Mouse (Mus musculus): ENCODE results near the gene Pak4.

Pak4 gene

GRCm38 (mm10) chr7:28587644-28588043 is 10.3 kb downstream of the Pak4 start:
- DNase-seq (ENCODE audit: low read depth, low spot score) = no peak

GRCm38 (mm10) chr7:28586663-28587411 is 11.1 kb downstream of the Pak4 start:
- no peak for DNase-seq (ENCODE audit: low read depth, low spot score)

- DNase-seq (ENCODE audit: low read depth, low spot score) = no peak
Observed at GRCm38 (mm10) chr7:28585001-28585400, 13.0 kb downstream of the Pak4 start.

- DNase-seq (ENCODE audit: low read depth, low spot score) = no peak
Observed at GRCm38 (mm10) chr7:28584468-28584867, 13.5 kb downstream of the Pak4 start.

GRCm38 (mm10) chr7:28583570-28584344 is 14.2 kb downstream of the Pak4 start:
- DNase-seq (ENCODE audit: low read depth, low spot score) = no peak

- no peak for DNase-seq (ENCODE audit: low read depth, low spot score)
Observed at GRCm38 (mm10) chr7:28582841-28583240, 15.1 kb downstream of the Pak4 start.

GRCm38 (mm10) chr7:28581721-28582120 is 16.3 kb downstream of the Pak4 start:
- DNase-seq (ENCODE audit: low read depth, low spot score) = no peak

GRCm38 (mm10) chr7:28579826-28580225 is 18.2 kb downstream of the Pak4 start:
- no peak for DNase-seq (ENCODE audit: low read depth, low spot score)

GRCm38 (mm10) chr7:28578543-28579053 is 19.4 kb downstream of the Pak4 start:
- no peak for DNase-seq (ENCODE audit: low read depth, low spot score)

GRCm38 (mm10) chr7:28577826-28578542 is 20.0 kb downstream of the Pak4 start:
- no peak for DNase-seq (ENCODE audit: low read depth, low spot score)

GRCm38 (mm10) chr7:28576271-28576914 is 21.6 kb downstream of the Pak4 start:
- no peak for DNase-seq (ENCODE audit: low read depth, low spot score)

- DNase-seq (ENCODE audit: low read depth, low spot score) = no peak
Observed at GRCm38 (mm10) chr7:28575597-28575996, 22.4 kb downstream of the Pak4 start.

GRCm38 (mm10) chr7:28573236-28573635 is 24.7 kb downstream of the Pak4 start:
- DNase-seq (ENCODE audit: low read depth, low spot score) = no peak

GRCm38 (mm10) chr7:28572689-28573088 is 25.3 kb downstream of the Pak4 start:
- DNase-seq (ENCODE audit: low read depth, low spot score) = no peak

GRCm38 (mm10) chr7:28570982-28571682 is 26.9 kb downstream of the Pak4 start:
- DNase-seq (ENCODE audit: low read depth, low spot score) = no peak

GRCm38 (mm10) chr7:28570291-28570981 is 27.5 kb downstream of the Pak4 start:
- DNase-seq (ENCODE audit: low read depth, low spot score) = no peak

GRCm38 (mm10) chr7:28568253-28568652 is 29.7 kb downstream of the Pak4 start:
- DNase-seq (ENCODE audit: low read depth, low spot score) = peak; percentile 82

- no peak for DNase-seq (ENCODE audit: low read depth, low spot score)
Observed at GRCm38 (mm10) chr7:28567539-28567938, 30.4 kb downstream of the Pak4 start.

GRCm38 (mm10) chr7:28565407-28565806 is 32.6 kb downstream of the Pak4 start:
- DNase-seq (ENCODE audit: low read depth, low spot score) = no peak

- DNase-seq (ENCODE audit: low read depth, low spot score) = no peak
Observed at GRCm38 (mm10) chr7:28562951-28563350, 35.0 kb downstream of the Pak4 start.
